Mouse (Mus musculus): ENCODE measurements around the gene Fgf9. TPM values are rescaled to one million over a fixed set of nuclear protein-coding genes. Genes with fewer than 3 reads are reported as not detected.

Fgf9 gene
- polyA plus RNA-seq (2012; rRNA removed), result 0.02 and 0.11 TPM in 2 replicates

DNA sequence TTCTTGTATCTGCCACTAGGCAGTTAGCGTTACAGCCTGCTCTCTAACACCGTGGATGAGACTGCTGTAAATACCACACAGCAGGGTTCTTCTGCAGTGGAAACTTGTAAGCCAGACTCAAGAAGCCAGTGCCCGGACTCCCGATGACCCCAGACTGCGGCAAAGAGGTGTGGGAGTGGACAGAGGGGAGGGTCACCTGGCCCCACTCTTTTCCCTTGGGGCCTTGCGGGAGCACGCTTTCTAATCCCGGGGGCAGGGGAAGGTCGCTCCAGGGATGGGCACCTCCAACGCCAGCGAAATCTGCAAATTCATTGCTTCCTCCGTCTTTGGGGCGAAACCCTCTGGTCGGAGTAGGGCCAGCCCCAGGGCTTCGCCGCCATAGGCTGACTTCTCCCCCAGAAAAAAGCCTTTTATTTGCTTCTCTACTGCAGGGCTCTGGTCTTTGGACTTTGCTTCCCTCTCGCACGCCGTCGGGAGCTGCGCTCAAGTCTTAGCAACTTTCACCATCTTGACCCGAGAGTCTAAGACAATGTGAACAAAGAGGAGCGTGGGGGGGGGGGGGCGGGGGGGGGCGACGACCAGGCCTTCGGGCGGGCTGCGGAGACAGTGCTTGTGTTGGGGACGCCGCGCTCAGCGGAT lies at the start of gene Fgf9:
Gene Fgf9, plus strand, starts transcription at position 67 of the 639 bp plus-strand sequence.
- Histone ChIP-seq H3K27ac (ENCODE audit: control insufficient read depth, insufficient read depth, low read depth, low read length) (no peak within 1 kb of the TSS), H3K4me1 (ENCODE audit: control insufficient read depth, insufficient read depth, low read length) (peaks cover 27% of the 10 kb centered on the region), H3K4me3 (ENCODE audit: control insufficient read depth, low read depth, low read length) (peak within 1 kb of the TSS; percentile 34), H3K36me3 (ENCODE audit: control insufficient read depth, insufficient read depth, low read length) (no peaks in the 10 kb centered on the region), H3K27me3 (ENCODE audit: control insufficient read depth, insufficient read depth, low read length) (peaks cover 3% of the 10 kb centered on the region)
- TF ChIP-seq POLR2A (IDR thresholded peaks at IDR 0.05; ENCODE audit: control insufficient read depth, low read depth, low read length) (no peak), CTCF (IDR thresholded peaks at IDR 0.05; ENCODE audit: control insufficient read depth, insufficient read depth, insufficient replicate concordance, low read depth, low read length) (no peak)

DNA sequence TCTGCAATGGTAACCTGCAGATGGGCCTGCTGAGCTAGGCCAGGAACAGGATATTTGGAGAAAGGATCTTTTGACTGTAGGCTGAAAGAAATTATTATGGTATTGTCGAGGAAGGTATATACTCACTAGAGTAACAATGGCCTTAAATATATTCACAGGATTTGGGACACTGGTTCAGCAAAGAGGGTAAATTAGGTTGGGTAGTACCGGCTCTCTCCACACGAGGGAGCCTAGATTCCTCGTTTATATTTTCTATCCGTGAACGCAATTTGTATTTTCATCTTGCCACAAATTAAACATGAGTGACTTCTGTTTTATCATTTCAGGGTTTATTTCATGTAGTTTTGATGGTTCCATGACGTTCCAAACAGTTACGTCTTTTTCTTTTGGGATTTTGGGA lies 35.8 kb upstream of the Fgf9 start:
- Histone ChIP-seq H3K4me1 (ENCODE audit: control insufficient read depth, insufficient read depth, low read length) (peaks cover 5% of the 10 kb centered on the region; the same call in 1 of the 2 replicates), H3K4me3 (ENCODE audit: control insufficient read depth, low read depth, low read length) (no peak overlapping the region), H3K36me3 (ENCODE audit: control insufficient read depth, insufficient read depth, low read length) (no peaks in the 10 kb centered on the region), H3K27me3 (ENCODE audit: control insufficient read depth, insufficient read depth, low read length) (no peaks in the 10 kb centered on the region), H3K27ac (ENCODE audit: control insufficient read depth, insufficient read depth, low read depth, low read length) (no peak overlapping the region)
- no peak for TF ChIP-seq POLR2A (IDR thresholded peaks at IDR 0.05; ENCODE audit: control insufficient read depth, low read depth, low read length)
- no peak for TF ChIP-seq CTCF (IDR thresholded peaks at IDR 0.05; ENCODE audit: control insufficient read depth, insufficient read depth, insufficient replicate concordance, low read depth, low read length)

DNA sequence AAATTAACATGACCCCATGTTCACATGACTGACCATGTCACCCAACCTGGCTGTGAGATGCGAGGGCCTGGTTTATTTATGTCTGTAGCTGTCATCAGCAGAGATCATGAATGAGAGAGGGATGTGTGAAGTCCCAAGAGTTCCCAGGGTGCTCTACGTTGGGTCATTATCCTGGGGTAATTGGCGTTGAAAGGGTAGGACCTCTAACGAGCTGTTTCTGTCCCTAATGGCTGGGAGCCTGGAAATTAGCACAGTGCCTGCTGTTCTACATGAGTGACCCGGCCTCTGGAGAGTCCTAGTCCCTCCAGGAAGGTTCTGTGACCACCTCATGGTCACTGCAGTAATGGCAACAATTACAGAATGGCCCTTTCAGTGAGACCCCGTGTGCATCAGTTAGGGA lies 34.2 kb upstream of the Fgf9 start:
- Histone ChIP-seq H3K36me3 (ENCODE audit: control insufficient read depth, insufficient read depth, low read length) (no peaks in the 10 kb centered on the region), H3K27ac (ENCODE audit: control insufficient read depth, insufficient read depth, low read depth, low read length) (no peak overlapping the region), H3K27me3 (ENCODE audit: control insufficient read depth, insufficient read depth, low read length) (no peaks in the 10 kb centered on the region), H3K4me3 (ENCODE audit: control insufficient read depth, low read depth, low read length) (no peak overlapping the region), H3K4me1 (ENCODE audit: control insufficient read depth, insufficient read depth, low read length) (peaks cover 5% of the 10 kb centered on the region; the same call in 1 of the 2 replicates)
- no peak for TF ChIP-seq POLR2A (IDR thresholded peaks at IDR 0.05; ENCODE audit: control insufficient read depth, low read depth, low read length)
- TF ChIP-seq CTCF (IDR thresholded peaks at IDR 0.05; ENCODE audit: control insufficient read depth, insufficient read depth, insufficient replicate concordance, low read depth, low read length), result no peak

DNA sequence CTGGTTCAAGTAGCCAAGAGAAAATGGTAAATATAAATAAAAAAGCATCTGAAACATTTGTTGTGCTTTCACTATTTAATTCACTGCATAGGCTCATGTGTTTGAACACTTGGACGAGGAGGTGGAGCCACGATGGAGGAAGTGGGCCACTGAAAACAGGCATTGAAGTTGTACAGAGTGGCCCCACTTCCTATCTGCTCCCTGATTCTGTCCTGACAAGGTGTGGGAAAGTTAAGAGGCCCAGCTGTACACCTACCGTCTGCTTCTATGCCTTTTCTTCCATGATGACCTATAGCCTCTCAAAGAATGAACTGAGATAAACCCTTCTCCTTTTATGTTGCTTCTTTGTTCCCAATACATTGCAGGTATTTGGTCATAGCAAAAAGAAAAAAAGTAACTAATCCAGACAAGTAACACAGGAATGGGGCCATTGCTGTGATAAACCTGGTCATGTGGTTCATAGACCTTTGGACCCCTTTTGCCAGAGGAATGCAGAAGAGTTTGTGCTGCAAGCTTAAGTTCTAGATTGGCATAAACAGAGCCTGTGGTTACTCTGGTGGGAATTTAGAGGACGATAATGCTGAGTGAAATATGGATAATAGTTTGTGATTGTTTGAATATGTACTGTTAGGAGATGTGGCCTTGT lies 23.6 kb upstream of the Fgf9 start:
- Histone ChIP-seq H3K4me1 (ENCODE audit: control insufficient read depth, insufficient read depth, low read length) (no peaks in the 10 kb centered on the region), H3K27ac (ENCODE audit: control insufficient read depth, insufficient read depth, low read depth, low read length) (no peak overlapping the region), H3K27me3 (ENCODE audit: control insufficient read depth, insufficient read depth, low read length) (no peaks in the 10 kb centered on the region), H3K36me3 (ENCODE audit: control insufficient read depth, insufficient read depth, low read length) (no peaks in the 10 kb centered on the region), H3K4me3 (ENCODE audit: control insufficient read depth, low read depth, low read length) (no peak overlapping the region)
- TF ChIP-seq POLR2A (IDR thresholded peaks at IDR 0.05; ENCODE audit: control insufficient read depth, low read depth, low read length) (no peak), CTCF (IDR thresholded peaks at IDR 0.05; ENCODE audit: control insufficient read depth, insufficient read depth, insufficient replicate concordance, low read depth, low read length) (no peak)

DNA sequence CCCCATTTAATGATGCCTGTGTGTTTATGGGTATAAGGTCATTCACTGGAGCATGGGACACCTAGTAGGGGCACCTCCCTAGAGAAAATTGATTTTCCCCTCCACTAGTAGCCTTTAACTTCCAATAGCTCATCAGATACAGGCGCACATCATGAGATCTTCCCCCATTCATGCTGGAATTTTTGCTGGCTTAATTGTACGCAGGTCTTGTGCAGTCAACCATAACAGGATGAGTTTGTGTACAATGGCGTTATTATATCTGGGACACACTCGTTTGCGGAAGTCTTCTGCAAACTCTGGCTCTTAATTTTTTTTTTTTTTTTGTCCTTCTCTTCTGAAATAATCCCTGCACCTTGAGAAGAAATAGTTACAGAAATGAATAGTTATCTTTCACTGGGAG lies 19.7 kb upstream of the Fgf9 start:
- no peak for TF ChIP-seq POLR2A (IDR thresholded peaks at IDR 0.05; ENCODE audit: control insufficient read depth, low read depth, low read length)
- no peak for TF ChIP-seq CTCF (IDR thresholded peaks at IDR 0.05; ENCODE audit: control insufficient read depth, insufficient read depth, insufficient replicate concordance, low read depth, low read length)
- Histone ChIP-seq H3K4me1 (ENCODE audit: control insufficient read depth, insufficient read depth, low read length) (no peaks in the 10 kb centered on the region), H3K4me3 (ENCODE audit: control insufficient read depth, low read depth, low read length) (no peak overlapping the region), H3K27me3 (ENCODE audit: control insufficient read depth, insufficient read depth, low read length) (no peaks in the 10 kb centered on the region), H3K27ac (ENCODE audit: control insufficient read depth, insufficient read depth, low read depth, low read length) (no peak overlapping the region), H3K36me3 (ENCODE audit: control insufficient read depth, insufficient read depth, low read length) (no peaks in the 10 kb centered on the region)

DNA sequence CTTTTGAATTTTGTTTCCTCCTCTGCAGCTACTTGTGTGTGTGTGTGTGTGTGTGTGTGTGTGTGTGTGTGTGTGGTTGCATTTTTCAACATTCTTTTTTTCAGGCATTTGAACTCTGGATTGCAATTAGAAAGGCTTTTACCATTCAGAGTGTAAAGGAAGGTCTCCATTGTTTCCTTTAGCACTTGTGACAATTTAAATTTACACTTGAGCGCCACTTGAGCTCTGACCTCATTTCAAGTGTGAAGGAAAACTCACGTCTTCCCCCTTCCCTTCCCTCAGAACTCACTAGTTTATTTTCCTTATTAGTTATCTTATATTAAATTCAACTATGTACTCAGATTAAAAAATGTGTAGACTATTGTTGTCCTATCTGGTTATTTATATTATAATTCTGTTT lies 2.8 kb upstream of the Fgf9 start:
- Histone ChIP-seq H3K36me3 (ENCODE audit: control insufficient read depth, insufficient read depth, low read length) (no peaks in the 10 kb centered on the region), H3K27ac (ENCODE audit: control insufficient read depth, insufficient read depth, low read depth, low read length) (no peak overlapping the region), H3K4me3 (ENCODE audit: control insufficient read depth, low read depth, low read length) (no peak overlapping the region), H3K27me3 (ENCODE audit: control insufficient read depth, insufficient read depth, low read length) (no peaks in the 10 kb centered on the region; the same call in none of the 2 replicates), H3K4me1 (ENCODE audit: control insufficient read depth, insufficient read depth, low read length) (peaks cover 12% of the 10 kb centered on the region)
- TF ChIP-seq CTCF (IDR thresholded peaks at IDR 0.05; ENCODE audit: control insufficient read depth, insufficient read depth, insufficient replicate concordance, low read depth, low read length) (no peak), POLR2A (IDR thresholded peaks at IDR 0.05; ENCODE audit: control insufficient read depth, low read depth, low read length) (no peak)

DNA sequence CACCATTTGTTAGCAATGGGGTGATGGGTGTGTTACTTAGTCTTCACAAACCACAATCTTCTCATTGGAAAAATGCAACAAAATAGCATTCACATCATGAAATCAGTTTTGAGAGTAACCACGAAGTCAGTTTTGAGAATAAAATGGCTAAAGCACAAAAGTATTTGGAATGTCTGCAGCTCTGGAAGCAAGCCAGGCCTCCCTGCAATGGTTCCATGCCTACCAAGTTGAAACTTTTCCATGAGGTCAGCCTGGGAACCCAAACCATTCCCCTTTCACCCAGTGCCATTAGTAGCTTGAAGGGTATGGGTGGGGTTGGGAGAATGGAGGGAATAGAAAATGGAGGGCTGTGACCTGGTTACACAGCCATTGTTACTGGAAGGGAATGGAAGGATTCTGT lies 1.7 kb upstream of the Fgf9 start:
- TF ChIP-seq CTCF (IDR thresholded peaks at IDR 0.05; ENCODE audit: control insufficient read depth, insufficient read depth, insufficient replicate concordance, low read depth, low read length) (no peak), POLR2A (IDR thresholded peaks at IDR 0.05; ENCODE audit: control insufficient read depth, low read depth, low read length) (no peak)
- Histone ChIP-seq H3K27me3 (ENCODE audit: control insufficient read depth, insufficient read depth, low read length) (no peaks in the 10 kb centered on the region; the same call in none of the 2 replicates), H3K4me3 (ENCODE audit: control insufficient read depth, low read depth, low read length) (no peak overlapping the region), H3K27ac (ENCODE audit: control insufficient read depth, insufficient read depth, low read depth, low read length) (no peak overlapping the region), H3K4me1 (ENCODE audit: control insufficient read depth, insufficient read depth, low read length) (peaks cover 17% of the 10 kb centered on the region), H3K36me3 (ENCODE audit: control insufficient read depth, insufficient read depth, low read length) (no peaks in the 10 kb centered on the region)

Measured in testis, adult 2 months (tissue).